Mouse (Mus musculus): ENCODE measurements around the gene Cnot4. TPM values are rescaled to one million over a fixed set of nuclear protein-coding genes. Genes with fewer than 3 reads are reported as not detected.

Cnot4 gene
- 42.1 to 53.4 TPM (median 49.7 TPM) in 4 replicates for total RNA-seq (2023; ENCODE audit: inconsistent age)

GRCm38 (mm10) chr6:35133579-35134488 lies at the start of gene Cnot4:
Cnot4 (minus strand) TSS chr6:35133724.

GRCm38 (mm10) chr6:35176979-35177649 lies 43.6 kb upstream of the Cnot4 start, which contains the start of gene Nup205:
Nup205 (plus strand) TSS chr6:35177421.

GRCm38 (mm10) chr6:34988081-34988761 lies 145.3 kb downstream of the Cnot4 start, which contains the start of gene Slc23a4:
Slc23a4 (minus strand) TSS chr6:34988404.

Other genes with a start within 250 kb of the Cnot4 start
- 62.1 to 67.6 TPM (median 65.6 TPM) in 4 replicates for gene Wdr91, start 222.8 kb downstream of the Cnot4 start, total RNA-seq (2023; ENCODE audit: inconsistent age)
- gene Stra8, start 213.6 kb downstream of the Cnot4 start, total RNA-seq (2023; ENCODE audit: inconsistent age): not detected in 4 replicates
- 0.24 to 0.71 TPM in 2 of 4 replicates, not detected in the others for gene Slc23a4, start 145.3 kb downstream of the Cnot4 start, total RNA-seq (2023; ENCODE audit: inconsistent age)
- 63.6 to 68.9 TPM (median 68.0 TPM) in 4 replicates for gene Nup205, start 43.7 kb upstream of the Cnot4 start, total RNA-seq (2023; ENCODE audit: inconsistent age)
- gene Slc13a4, start 174.4 kb upstream of the Cnot4 start, total RNA-seq (2023; ENCODE audit: inconsistent age): not detected in 4 replicates
- not detected in 4 replicates for gene Fam180a, start 192.4 kb upstream of the Cnot4 start, total RNA-seq (2023; ENCODE audit: inconsistent age)

All from B cell, adult (primary cell).